Mouse (Mus musculus): ENCODE results near the gene AI837181. TPM values are rescaled to one million over a fixed set of nuclear protein-coding genes. Genes with fewer than 3 reads are reported as not detected.

The AI837181 gene
- polyA plus RNA-seq, 1 experiment from 2014 or later: 63.6 TPM

DNA sequence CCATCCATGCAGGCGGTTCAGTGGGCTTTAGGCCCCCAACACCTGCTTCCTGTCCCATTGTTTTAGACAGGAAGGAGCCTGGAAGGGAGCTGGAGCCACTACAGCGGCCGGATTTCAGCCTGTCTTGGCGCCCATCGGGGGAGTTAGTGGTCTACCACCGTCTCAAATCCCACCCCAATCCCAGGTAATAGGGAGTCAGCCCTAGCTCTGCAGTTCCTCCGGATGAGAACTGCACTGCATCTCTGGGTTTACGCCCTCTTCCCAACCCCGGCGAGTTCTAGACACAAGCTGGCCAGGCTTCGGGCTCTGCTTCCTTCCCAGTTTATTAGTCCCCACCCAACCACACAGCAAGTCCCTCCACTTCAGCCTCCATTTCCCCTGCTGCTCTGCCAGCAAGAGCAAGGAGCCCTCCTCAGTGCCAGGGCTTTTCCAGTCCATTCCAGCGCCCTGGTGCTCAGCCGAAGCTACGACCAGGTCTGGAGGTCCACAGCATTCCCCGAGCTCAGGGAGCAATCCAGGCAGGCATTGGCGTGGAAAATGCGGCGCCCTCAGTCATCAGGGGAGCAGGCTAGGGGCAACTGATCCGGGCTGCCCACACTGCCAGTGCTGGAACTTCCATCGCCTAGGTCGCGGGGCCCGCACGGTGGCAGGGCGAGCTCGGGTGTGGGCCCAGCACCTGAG lies 31.4 kb downstream of the AI837181 start:
- TF ChIP-seq CTCF (IDR thresholded peaks at IDR 0.05) (no peak), EP300 (IDR thresholded peaks at IDR 0.05) (peak; percentile 55)
- Histone ChIP-seq H3K36me3 (ENCODE audit: insufficient read depth, low read length) (no peaks in the 10 kb centered on the region), H3K4me1 (ENCODE audit: insufficient read depth, low read depth, low read length) (peaks cover 13% of the 10 kb centered on the region), H3K9ac (replicated peaks; ENCODE audit: low read depth) (peak overlapping the region; percentile 74), H3K4me3 (ENCODE audit: low read depth, low read length) (peak overlapping the region; percentile 79), H3K9me3 (ENCODE audit: low read length) (no peaks in the 10 kb centered on the region), H3K27me3 (replicated peaks; ENCODE audit: insufficient read depth, low read length) (no peaks in the 10 kb centered on the region), H3K4me2 (replicated peaks; ENCODE audit: low read depth, low read length) (peak overlapping the region; percentile 98), H3K27ac (ENCODE audit: low read length) (peak overlapping the region; percentile 92)
- 1% methylated on average over 26 of the region's 26 CpGs for WGBS
- ATAC-seq: peak; percentile 31
- peak; percentile 44 for DNase-seq (ENCODE audit: low spot score)

DNA sequence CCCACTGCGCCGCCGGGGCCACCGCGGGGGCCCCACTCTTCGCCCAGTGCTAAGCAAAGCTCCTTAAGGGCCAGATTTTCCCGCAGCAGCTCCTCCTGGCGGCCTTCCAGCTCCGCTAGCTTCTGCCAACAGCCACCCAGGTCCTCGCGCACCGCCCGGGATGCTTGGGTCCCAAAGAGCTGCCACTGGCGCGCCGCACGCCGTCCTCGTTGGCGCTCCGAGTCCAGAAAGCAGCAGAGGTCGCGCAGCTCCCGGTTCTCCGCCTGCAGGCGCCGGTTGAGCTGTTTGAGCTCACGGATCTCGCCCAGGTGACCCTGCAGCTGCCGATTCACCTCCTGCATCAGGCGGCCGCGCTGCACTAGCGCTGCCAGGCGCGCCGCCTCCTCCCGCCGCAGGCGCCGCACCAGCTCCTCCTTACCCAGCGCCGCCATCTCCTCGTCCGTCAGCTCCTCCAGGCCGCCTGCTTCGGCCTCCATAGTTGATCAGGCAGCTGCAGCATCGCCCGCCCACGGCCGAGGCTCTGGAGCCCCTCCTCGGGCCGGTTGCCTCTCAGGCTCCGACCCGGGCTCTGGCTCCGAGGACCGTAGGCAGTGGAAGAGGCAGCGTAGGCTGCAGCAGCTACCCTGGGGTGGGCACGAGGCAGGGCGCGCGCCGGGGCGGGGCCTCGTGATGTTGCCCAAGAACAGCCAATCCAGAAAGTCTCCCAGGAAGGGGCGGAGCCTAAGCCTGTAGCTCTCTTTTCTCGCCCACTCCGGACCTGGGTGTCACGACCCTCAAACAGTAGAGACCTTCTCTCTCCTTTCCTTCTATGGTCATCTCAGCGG lies 32.2 kb downstream of the AI837181 start:
- DNase-seq (ENCODE audit: low spot score): peak; percentile 97

DNA sequence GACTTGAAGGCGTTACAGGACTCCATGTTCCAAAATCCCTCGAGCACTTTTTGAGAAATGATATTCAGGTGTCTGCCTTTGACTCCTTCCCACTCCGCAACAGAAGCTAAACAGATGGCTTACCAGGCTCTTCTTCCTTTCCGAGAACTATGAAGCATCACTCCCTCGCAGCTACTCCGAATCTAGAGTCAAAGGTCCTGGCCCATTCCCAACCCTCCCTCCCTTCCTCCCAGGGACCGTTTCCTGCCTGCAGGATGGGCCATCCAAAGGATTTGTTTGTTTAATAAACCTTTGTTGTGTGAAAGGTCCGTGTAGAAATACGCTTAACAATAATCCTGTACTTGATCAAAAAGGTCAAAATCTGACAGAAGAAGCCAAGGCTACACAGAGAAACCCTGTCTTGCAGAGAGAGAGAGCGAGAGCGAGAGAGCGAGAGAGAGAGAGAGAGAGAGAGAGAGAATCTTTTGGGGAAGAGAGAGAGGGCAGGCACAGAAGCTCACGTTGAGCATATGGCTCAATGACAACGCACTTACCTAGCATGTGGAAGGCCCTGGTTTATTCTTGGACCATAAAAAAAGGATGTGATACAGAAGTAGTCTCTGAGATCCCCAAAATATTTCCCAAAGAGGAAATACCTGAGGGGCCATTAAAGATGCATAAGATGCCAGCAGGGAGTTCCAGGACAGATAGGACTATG lies 33.0 kb downstream of the AI837181 start, which contains the start of gene Ccdc85b:
Gene Ccdc85b (minus strand): TSS at position 149 of the 697 bp plus-strand sequence.
- WGBS: 9% methylated on average over 14 of the region's 14 CpGs
- TF ChIP-seq EP300 (IDR thresholded peaks at IDR 0.05) (peak; percentile 59; the same call in 1 of the 2 replicates), CTCF (IDR thresholded peaks at IDR 0.05) (no peak)
- DNase-seq (ENCODE audit: low spot score): no peak
- Histone ChIP-seq H3K4me2 (replicated peaks; ENCODE audit: low read depth, low read length) (peak within 1 kb of the TSS; percentile 98), H3K4me1 (ENCODE audit: insufficient read depth, low read depth, low read length) (peaks cover 13% of the 10 kb centered on the region), H3K27ac (ENCODE audit: low read length) (peak within 1 kb of the TSS; percentile 92), H3K36me3 (ENCODE audit: insufficient read depth, low read length) (no peaks in the 10 kb centered on the region; the same call in 1 of the 2 replicates), H3K9ac (replicated peaks; ENCODE audit: low read depth) (peak within 1 kb of the TSS; percentile 74), H3K4me3 (ENCODE audit: low read depth, low read length) (peak within 1 kb of the TSS; percentile 79), H3K27me3 (replicated peaks; ENCODE audit: insufficient read depth, low read length) (no peaks in the 10 kb centered on the region), H3K9me3 (ENCODE audit: low read length) (no peaks in the 10 kb centered on the region)
- peak; percentile 30 for ATAC-seq

More for the DNA sequence above, 32.2 kb downstream of the AI837181 start:
- H3K36me3 ChIP-seq (ENCODE audit: insufficient read depth, low read length): no peaks in the 10 kb centered on the region
- TF ChIP-seq CTCF (IDR thresholded peaks at IDR 0.05): peak; percentile 35
- no peak for TF ChIP-seq EP300 (IDR thresholded peaks at IDR 0.05)
- H3K9ac ChIP-seq (replicated peaks; ENCODE audit: low read depth): peak overlapping the region; percentile 74
- H3K4me1 ChIP-seq (ENCODE audit: insufficient read depth, low read depth, low read length): peaks cover 13% of the 10 kb centered on the region
- peak overlapping the region; percentile 79 for H3K4me3 ChIP-seq (ENCODE audit: low read depth, low read length)
- under 1% methylated on average over 63 of the region's 70 CpGs for WGBS
- peak overlapping the region; percentile 98 for H3K4me2 ChIP-seq (replicated peaks; ENCODE audit: low read depth, low read length)
- H3K27ac ChIP-seq (ENCODE audit: low read length): peak overlapping the region; percentile 92
- H3K9me3 ChIP-seq (ENCODE audit: low read length): no peaks in the 10 kb centered on the region
- peak; percentile 92 for ATAC-seq
- H3K27me3 ChIP-seq (replicated peaks; ENCODE audit: insufficient read depth, low read length): no peaks in the 10 kb centered on the region

DNA sequence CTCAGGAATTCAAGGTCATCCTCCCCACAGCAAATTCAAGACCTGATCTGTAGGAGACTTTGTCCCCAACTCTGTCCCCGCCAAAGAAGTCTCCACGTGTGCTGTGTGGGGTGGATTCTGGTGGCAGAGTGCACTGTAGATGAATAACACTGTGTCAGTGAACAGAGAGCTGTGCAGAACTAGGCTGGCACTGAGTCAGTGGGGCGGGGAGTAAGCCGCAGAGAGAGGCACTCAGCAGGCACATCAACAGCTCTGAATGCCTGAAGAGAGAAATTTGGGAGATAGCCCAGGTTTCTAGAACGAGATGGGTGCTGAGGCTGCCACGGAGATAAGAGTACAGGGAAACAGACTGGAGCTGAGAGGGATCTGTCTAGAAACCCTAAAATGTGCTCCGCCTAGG lies 34.1 kb downstream of the AI837181 start:
- H3K4me3 ChIP-seq (ENCODE audit: low read depth, low read length): no peak overlapping the region
- DNase-seq (ENCODE audit: low spot score) (no peak), ATAC-seq (no peak)
- H3K36me3 ChIP-seq (ENCODE audit: insufficient read depth, low read length): no peaks in the 10 kb centered on the region; the same call in 1 of the 2 replicates
- H3K4me1 ChIP-seq (ENCODE audit: insufficient read depth, low read depth, low read length): peaks cover 13% of the 10 kb centered on the region
- H3K27me3 ChIP-seq (replicated peaks; ENCODE audit: insufficient read depth, low read length): no peaks in the 10 kb centered on the region
- H3K9ac ChIP-seq (replicated peaks; ENCODE audit: low read depth): no peak overlapping the region
- no peak overlapping the region for H3K27ac ChIP-seq (ENCODE audit: low read length)
- TF ChIP-seq CTCF (IDR thresholded peaks at IDR 0.05): no peak
- no peak for TF ChIP-seq EP300 (IDR thresholded peaks at IDR 0.05)
- WGBS: 58% methylated on average over 7 of the region's 7 CpGs
- no peaks in the 10 kb centered on the region for H3K9me3 ChIP-seq (ENCODE audit: low read length)
- H3K4me2 ChIP-seq (replicated peaks; ENCODE audit: low read depth, low read length): no peak overlapping the region

DNA sequence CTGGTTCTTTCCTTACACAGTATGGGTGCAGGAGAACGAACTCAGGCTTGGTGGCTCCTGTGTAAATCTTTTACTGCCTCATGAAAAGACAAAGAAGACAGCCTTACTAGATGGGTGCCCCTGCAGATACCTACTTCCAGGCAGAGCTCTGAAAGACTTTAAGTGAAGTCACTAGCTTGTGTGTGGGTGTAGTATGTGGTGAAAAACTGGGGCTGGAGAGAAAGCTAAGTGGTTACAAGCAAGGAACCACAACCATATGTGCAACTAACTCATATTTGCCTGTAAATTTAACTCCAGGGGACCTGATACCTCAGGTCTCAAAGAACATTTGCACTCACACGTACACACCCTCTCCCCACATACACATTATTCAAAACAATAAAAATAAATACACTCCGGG lies 35.0 kb downstream of the AI837181 start:
- no peak for DNase-seq (ENCODE audit: low spot score)
- 24% methylated on average over 3 of the region's 3 CpGs for WGBS
- 0 out of 2 replicates have a peak overlapping the region, but pooled peaks have one; percentile 73 for H3K27ac ChIP-seq (ENCODE audit: low read length)

More for the DNA sequence above, 35.0 kb downstream of the AI837181 start:
- H3K4me3 ChIP-seq (ENCODE audit: low read depth, low read length): peak overlapping the region; percentile 78
- no peak for ATAC-seq
- peak overlapping the region; percentile 71 for H3K4me2 ChIP-seq (replicated peaks; ENCODE audit: low read depth, low read length)
- TF ChIP-seq EP300 (IDR thresholded peaks at IDR 0.05) (no peak), CTCF (IDR thresholded peaks at IDR 0.05) (no peak)
- H3K4me1 ChIP-seq (ENCODE audit: insufficient read depth, low read depth, low read length): peaks cover 13% of the 10 kb centered on the region
- no peaks in the 10 kb centered on the region for H3K27me3 ChIP-seq (replicated peaks; ENCODE audit: insufficient read depth, low read length)
- no peaks in the 10 kb centered on the region for H3K9me3 ChIP-seq (ENCODE audit: low read length)
- no peak overlapping the region for H3K9ac ChIP-seq (replicated peaks; ENCODE audit: low read depth)
- H3K36me3 ChIP-seq (ENCODE audit: insufficient read depth, low read length): peaks cover 2% of the 10 kb centered on the region; the same call in 1 of the 2 replicates

All from lung, postnatal 0 days (tissue).